Mouse (Mus musculus) cerebellum, postnatal 4 days (tissue): ENCODE data around the gene Comp.

Experiments
- DNase-seq, 2 experiments: peaks; one replicate each; pipeline ENCODE4 v3.0.0; 2022; ENCODE audit warnings: low spot score in 2 of 2, mixed read lengths in 1 of 2

Comp gene

DNA sequence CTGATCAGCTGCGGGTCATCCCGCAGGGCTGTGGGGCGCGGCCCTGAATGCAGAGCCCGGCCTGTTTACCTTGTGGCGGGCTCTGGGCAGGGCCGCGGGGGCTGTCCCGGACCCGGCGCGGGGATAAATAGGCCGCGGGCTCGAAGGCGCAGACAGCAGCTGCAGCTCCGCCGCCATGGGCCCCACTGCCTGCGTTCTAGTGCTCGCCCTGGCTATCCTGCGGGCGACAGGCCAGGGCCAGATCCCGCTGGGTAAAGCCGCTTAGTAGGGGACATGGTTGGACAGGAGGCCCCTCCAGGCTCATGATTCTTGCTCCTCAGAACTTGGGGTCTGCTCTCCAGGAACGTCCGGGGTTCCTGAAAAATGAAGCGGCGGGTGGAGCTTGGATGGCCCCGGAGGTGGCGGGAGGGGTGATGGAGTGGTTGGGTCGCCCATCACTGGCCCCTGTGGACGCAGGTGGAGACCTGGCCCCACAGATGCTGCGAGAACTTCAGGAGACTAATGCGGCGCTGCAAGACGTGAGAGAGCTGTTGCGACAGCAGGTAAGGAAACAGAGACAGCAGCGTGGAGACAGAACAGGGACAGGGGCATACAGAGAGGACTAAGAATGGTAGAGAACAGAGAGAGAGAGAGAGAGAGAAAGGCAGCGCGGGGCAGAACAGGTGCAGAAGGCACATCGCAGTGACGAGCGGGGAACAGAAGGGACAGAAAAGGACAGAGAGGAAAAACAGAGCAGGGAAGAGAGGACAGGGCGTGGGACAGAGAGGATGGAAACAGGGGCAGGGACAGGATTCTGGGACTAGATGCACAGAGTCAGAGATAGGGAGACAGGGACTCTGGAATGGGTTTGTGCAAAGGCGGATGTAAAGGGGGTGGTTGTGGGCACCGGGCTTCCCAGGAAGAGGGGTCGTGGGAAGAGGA lies at the start of gene Comp:
Gene Comp (plus strand): TSS at position 162 of the 921 bp plus-strand sequence.
- DNase-seq: no peak

DNA sequence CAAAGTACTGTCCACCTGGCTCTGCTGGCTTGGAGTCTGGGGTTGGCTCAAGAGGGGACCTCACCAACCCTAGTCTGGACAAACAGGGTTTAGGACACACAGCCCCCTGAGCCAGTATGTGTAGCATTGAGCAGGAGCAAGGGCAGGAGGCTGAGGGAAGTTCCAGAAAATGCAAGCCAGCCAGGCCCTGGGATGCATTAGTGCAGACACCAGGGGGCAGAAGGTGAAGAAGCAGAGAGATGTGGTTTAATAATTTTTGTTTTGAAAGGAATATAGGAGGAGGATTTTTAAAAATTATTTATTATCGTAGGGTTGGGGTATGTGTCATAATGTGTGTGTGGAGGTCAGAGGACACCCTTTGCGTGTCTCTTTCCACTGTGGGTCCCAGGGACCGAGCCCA lies 49.6 kb upstream of the Comp start:
- no peak for DNase-seq

- DNase-seq: no peak
Observed at GRCm38 (mm10) chr8:70327512-70327911, 45.8 kb upstream of the Comp start.

DNA sequence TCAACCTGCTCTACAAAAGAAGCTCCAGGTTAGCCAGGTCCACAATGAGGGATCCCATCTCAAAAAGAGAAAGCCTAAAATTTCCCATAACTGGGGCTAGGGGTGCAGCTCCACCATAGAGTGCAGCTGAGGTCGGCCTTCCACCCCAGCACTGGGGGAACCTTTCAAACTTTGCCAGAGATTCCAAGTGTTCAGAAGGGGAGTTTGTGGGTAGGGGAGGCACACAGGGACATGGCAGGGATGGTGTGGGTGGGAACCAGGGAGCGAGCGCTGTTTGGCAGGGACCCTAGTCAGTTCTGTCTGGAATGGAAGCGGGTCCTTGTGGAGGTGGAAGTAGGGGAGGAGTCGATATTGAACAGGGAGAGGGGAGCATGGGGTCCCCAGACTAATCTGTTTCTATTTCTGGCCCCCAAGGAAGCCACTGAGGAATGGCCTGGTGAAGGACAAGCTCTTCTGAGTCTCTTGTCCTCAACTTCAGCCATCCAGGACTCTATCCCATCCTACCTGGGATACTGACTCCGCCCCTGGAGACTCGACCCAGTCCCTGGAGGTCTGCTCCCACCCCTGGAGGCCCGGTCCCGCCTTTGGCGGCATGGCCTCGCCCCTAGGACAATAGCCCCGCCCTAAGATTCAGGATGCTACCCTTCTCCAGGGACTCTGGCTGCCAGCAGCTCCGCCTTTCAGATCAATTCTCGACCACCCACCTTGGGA lies 44.1 kb upstream of the Comp start, which contains the start of gene Gdf1:
Gene Gdf1 (plus strand): TSS at position 694 of the 711 bp plus-strand sequence.
- no peak for DNase-seq

GRCm38 (mm10) chr8:70329835-70330740 lies 43.3 kb upstream of the Comp start:
- DNase-seq: no peak

DNA sequence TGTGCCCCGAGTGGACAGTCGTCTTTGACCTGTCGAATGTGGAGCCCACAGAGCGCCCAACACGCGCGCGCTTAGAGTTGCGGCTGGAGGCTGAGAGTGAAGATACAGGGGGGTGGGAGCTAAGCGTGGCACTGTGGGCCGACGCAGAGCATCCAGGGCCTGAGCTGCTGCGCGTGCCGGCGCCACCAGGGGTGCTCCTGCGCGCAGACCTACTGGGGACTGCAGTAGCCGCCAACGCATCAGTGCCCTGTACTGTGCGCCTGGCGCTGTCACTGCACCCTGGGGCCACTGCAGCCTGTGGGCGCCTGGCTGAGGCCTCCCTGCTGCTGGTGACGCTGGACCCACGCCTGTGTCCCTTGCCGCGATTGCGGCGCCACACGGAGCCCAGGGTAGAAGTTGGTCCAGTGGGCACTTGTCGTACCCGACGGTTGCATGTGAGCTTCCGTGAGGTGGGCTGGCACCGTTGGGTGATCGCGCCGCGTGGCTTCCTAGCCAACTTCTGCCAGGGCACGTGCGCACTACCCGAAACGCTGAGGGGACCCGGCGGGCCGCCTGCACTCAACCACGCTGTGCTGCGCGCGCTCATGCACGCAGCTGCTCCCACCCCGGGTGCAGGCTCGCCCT lies 42.5 kb upstream of the Comp start:
- peak; percentile 42 to 76 for DNase-seq

DNA sequence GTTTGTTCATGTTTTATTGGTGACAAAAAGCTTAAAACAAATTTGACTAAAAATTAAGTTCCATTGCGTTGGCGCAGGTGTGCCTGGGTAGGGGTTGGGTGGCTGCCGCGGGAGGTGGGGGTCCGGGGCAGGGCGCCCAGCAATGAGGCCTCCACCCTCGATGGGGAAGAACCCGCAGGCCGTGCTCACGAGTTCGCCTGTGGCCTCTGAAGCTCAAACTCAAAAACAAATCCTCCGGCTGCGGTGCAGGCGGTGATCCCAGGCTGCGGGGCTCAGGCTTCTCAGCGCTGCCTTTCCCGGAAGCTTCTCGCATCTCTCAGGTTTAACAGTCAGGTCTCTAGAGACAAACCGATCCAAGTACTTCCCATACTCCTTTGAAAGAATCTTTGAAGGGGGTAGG lies 41.8 kb upstream of the Comp start:
- DNase-seq: no peak

GRCm38 (mm10) chr8:70332070-70332877 lies 41.1 kb upstream of the Comp start:
- DNase-seq: peak; percentile 75 to 86

- no peak for DNase-seq
Observed at GRCm38 (mm10) chr8:70332878-70333202, 40.5 kb upstream of the Comp start.

DNA sequence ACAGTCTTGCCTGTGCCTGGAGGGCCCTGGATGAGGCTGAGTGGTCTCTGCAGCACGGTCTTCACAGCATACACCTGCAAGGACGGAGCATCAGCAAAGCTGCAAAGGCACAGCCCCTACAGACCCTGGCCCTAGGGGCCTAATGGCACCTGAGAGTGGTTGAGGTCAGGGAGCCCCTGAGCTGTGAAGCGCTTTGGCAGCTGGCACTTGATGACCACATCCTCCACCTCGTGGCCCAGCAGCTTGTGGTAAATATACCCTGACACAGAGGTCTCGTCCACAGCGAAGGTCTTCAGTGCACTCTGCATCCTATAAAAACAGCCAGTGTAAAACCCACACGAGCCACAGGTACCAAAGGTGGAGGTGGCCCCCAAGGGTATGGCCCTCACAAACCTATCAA lies 34.4 kb upstream of the Comp start:
- DNase-seq: no peak

GRCm38 (mm10) chr8:70340659-70341058 lies 32.7 kb upstream of the Comp start:
- DNase-seq: no peak

- no peak for DNase-seq
Observed at GRCm38 (mm10) chr8:70342007-70342406, 31.4 kb upstream of the Comp start.

- DNase-seq: no peak
Observed at GRCm38 (mm10) chr8:70343076-70343475, 30.3 kb upstream of the Comp start.

- DNase-seq: peak in 1 of 2 experiments; percentile 55
Observed at GRCm38 (mm10) chr8:70343696-70344095, 29.7 kb upstream of the Comp start.

- no peak for DNase-seq
Observed at GRCm38 (mm10) chr8:70344279-70344678, 29.1 kb upstream of the Comp start.

- no peak for DNase-seq
Observed at GRCm38 (mm10) chr8:70347443-70347842, 25.9 kb upstream of the Comp start.

- DNase-seq: no peak
Observed at GRCm38 (mm10) chr8:70347860-70348420, 25.4 kb upstream of the Comp start.

DNA sequence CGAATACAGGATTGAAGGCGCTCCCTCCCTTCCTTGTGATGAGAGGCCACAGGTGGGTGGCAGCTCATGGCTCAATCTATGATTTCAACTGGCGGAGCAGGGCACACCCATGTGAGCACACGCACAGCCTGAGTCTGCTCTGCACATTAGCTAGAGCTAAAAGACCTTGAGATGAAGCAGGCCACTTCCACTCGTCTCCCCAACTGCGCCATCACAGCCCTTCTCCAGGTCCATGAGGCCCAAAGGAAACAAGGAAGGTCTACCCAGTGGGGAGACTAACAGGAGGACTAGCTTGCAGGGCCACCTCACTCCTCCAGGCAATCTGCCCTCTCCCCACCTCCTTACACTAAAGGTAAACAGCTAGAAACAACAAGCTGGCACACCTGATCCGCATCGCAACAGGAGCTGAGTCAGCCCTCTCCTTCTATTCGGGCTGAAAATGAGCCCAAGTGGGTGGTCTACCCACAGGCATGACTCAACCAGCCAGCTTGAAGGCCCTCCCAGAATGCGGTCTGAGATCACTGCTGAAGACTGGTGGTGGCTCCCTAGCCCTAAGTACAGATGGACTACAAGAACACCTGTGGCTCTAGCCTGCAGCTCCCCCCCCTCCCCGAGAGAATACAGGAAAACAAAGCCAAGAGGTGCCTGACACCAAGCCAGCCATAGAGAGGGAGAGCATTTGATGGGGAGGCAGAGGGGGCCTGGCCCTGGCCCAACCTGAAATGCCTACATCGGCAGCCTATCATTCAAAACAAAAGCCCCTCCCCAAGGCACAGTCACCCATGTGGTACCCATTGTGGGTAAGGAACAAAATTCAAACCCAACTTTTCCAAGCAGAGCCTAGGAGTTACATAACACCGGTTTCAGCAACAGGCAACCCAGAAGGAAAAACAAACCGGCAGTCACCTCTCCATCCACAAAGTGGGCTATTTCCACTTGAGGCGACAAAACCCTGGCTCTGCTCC lies 22.0 kb upstream of the Comp start:
- DNase-seq: no peak

- no peak for DNase-seq
Observed at GRCm38 (mm10) chr8:70352000-70352384, 21.4 kb upstream of the Comp start.
